Mouse (Mus musculus): ENCODE measurements around the gene Flad1.

- no peak for TF ChIP-seq ZNF384 (IDR thresholded peaks at IDR 0.05; ENCODE audit: low read depth, low read length)
- no peak for TF ChIP-seq HCFC1 (IDR thresholded peaks at IDR 0.05; ENCODE audit: borderline replicate concordance, insufficient read depth, low read length)
- TF ChIP-seq MAFK (IDR thresholded peaks at IDR 0.05; ENCODE audit: insufficient read depth, low read depth, low read length) = no peak
- no peak for TF ChIP-seq ZC3H11A (IDR thresholded peaks at IDR 0.05; ENCODE audit: borderline replicate concordance, low read depth, low read length)
Measured at GRCm38 (mm10) chr3:89351271-89351670, 60.4 kb downstream of the Flad1 start.

All from ES-E14 (cell line).